Mouse (Mus musculus): ENCODE data around the gene Slc17a8.

Slc17a8 gene

DNA sequence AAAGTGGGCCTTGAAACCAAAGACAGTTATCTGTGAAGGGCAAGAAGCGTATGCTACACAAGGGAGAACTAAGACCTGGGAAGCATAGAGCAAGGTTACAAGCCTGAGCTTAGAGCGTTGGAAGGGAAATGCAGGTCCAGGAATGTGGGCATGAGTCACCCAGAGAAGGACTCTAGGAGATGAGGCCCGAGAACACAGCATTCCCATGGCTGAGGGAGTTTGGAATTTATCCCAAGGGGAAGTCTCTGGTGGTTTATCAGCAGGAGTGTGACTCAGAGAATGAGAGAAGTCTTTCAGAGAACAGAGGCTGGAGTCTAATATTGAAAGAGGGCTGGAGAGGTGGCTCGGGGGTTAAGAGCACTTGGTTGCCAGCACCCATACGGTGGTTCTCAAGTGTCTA is 94.0 kb downstream of the Slc17a8 start:
- DNase-seq (ENCODE audit: low spot score): no peak

DNA sequence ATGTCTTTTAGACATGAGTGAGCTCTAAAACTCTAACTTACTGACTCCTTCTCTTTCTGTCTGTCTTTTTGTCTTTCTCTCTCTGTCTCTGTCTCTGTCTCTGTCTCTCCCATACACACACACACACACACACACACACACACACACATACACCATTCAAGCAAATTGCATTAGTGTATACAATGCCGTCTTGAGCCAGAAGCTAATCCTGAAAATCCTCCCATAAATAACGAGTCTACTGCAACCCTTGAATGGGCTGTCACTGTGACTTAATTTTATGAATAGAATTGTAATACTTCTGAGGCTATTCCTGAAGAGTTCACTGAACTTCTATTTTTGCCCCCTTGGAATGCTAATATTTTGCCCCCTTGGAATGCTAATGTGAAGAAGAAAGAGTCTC is 95.2 kb downstream of the Slc17a8 start:
- DNase-seq (ENCODE audit: low spot score): no peak

Data from retina, embryonic 14.5 days (tissue).